Mouse (Mus musculus) erythroblast, embryonic 14.5 days (primary cell): ENCODE measurements around the gene Dnah8. TPM values are rescaled to one million over a fixed set of nuclear protein-coding genes. Genes with fewer than 3 reads are reported as not detected.

ENCODE experiments used
- H3K27me3 ChIP-seq: 2 replicates; pipeline ENCODE4 v1.6.1; 2012; ENCODE audit warnings: inconsistent platforms; ENCODE audit not compliant: control insufficient read depth
- H3K36me3 ChIP-seq: 2 replicates; pipeline ENCODE4 v1.6.1; 2012; ENCODE audit warnings: mild to moderate bottlenecking, inconsistent platforms; ENCODE audit not compliant: control insufficient read depth
- H3K4me1 ChIP-seq: 2 replicates; pipeline ENCODE4 v1.6.1; 2012; ENCODE audit warnings: inconsistent platforms; ENCODE audit not compliant: control insufficient read depth
- H3K4me3 ChIP-seq: replicated peaks from 2 replicates; pipeline ENCODE3; 2012; ENCODE audit warnings: moderate library complexity, mild to moderate bottlenecking, inconsistent platforms
- H3K9me3 ChIP-seq: 2 replicates; pipeline ENCODE4 v1.6.1; 2012; ENCODE audit warnings: low read length, inconsistent platforms, mixed read lengths; ENCODE audit not compliant: control insufficient read depth
- GATA1 ChIP-seq: IDR thresholded peaks from 2 replicates; pipeline ENCODE4 v1.6.1; 2012; ENCODE audit warnings: low read length, inconsistent platforms, mixed read lengths
- TAL1 ChIP-seq: IDR thresholded peaks from 3 replicates; pipeline ENCODE4 v1.6.1; 2012; ENCODE audit warnings: low read length, inconsistent platforms, mixed read lengths
- polyA plus RNA-seq: library from polyadenylated mRNA; stranded (reverse); fragments of >175 nt; gene quantifications from 2 replicates; pipeline ENCODE4 v1.2.3, GENCODE M21; 2012

Dnah8 gene
- polyA plus RNA-seq, 1 experiment, result 0.08 TPM

- Histone ChIP-seq H3K4me3 (no peak overlapping the region), H3K9me3 (no peaks in the 10 kb centered on the region), H3K4me1 (no peaks in the 10 kb centered on the region), H3K27me3 (no peaks in the 10 kb centered on the region), H3K36me3 (no peaks in the 10 kb centered on the region)
- no peak for TF ChIP-seq GATA1
- TF ChIP-seq TAL1, result no peak
These were observed 122.2 kb downstream of the Dnah8 start for GRCm38 (mm10) chr17:30746056-30747024.

- TF ChIP-seq GATA1 (no peak), TAL1 (no peak)
- Histone ChIP-seq H3K4me1 (no peaks in the 10 kb centered on the region), H3K9me3 (peaks cover 3% of the 10 kb centered on the region; the same call in 1 of the 2 replicates), H3K4me3 (no peak overlapping the region), H3K36me3 (no peaks in the 10 kb centered on the region), H3K27me3 (no peaks in the 10 kb centered on the region)
These were observed 125.2 kb downstream of the Dnah8 start for GRCm38 (mm10) chr17:30749391-30749790.

GRCm38 (mm10) chr17:30750269-30750668 lies 126.1 kb downstream of the Dnah8 start:
- H3K36me3 ChIP-seq, result no peaks in the 10 kb centered on the region
- H3K27me3 ChIP-seq, result no peaks in the 10 kb centered on the region
- TF ChIP-seq GATA1 (no peak), TAL1 (no peak)
- H3K4me1 ChIP-seq, result no peaks in the 10 kb centered on the region
- no peak overlapping the region for H3K4me3 ChIP-seq
- H3K9me3 ChIP-seq, result peaks cover 6% of the 10 kb centered on the region; the same call in 1 of the 2 replicates

- no peaks in the 10 kb centered on the region for H3K27me3 ChIP-seq
- H3K9me3 ChIP-seq, result peaks cover 20% of the 10 kb centered on the region
- H3K4me1 ChIP-seq, result no peaks in the 10 kb centered on the region
- H3K36me3 ChIP-seq, result no peaks in the 10 kb centered on the region
- no peak for TF ChIP-seq TAL1
- TF ChIP-seq GATA1, result no peak
- no peak overlapping the region for H3K4me3 ChIP-seq
These were observed 128.2 kb downstream of the Dnah8 start for GRCm38 (mm10) chr17:30752370-30752818.

- Histone ChIP-seq H3K4me3 (no peak overlapping the region), H3K4me1 (no peaks in the 10 kb centered on the region), H3K27me3 (no peaks in the 10 kb centered on the region), H3K9me3 (peaks cover 24% of the 10 kb centered on the region), H3K36me3 (no peaks in the 10 kb centered on the region)
- TF ChIP-seq GATA1, result no peak
- no peak for TF ChIP-seq TAL1
These were observed 129.0 kb downstream of the Dnah8 start for GRCm38 (mm10) chr17:30753201-30753600.

- no peaks in the 10 kb centered on the region for H3K27me3 ChIP-seq
- H3K4me1 ChIP-seq, result no peaks in the 10 kb centered on the region
- TF ChIP-seq GATA1, result no peak
- TF ChIP-seq TAL1, result no peak
- peaks cover 36% of the 10 kb centered on the region for H3K9me3 ChIP-seq
- no peak overlapping the region for H3K4me3 ChIP-seq
- no peaks in the 10 kb centered on the region for H3K36me3 ChIP-seq
These were observed 132.6 kb downstream of the Dnah8 start for GRCm38 (mm10) chr17:30756771-30757170.

GRCm38 (mm10) chr17:30760307-30760706 lies 136.2 kb downstream of the Dnah8 start:
- H3K9me3 ChIP-seq, result peaks cover 30% of the 10 kb centered on the region
- TF ChIP-seq GATA1 (no peak), TAL1 (no peak)

GRCm38 (mm10) chr17:30764276-30764675 lies 140.1 kb downstream of the Dnah8 start:
- Histone ChIP-seq H3K27me3 (no peaks in the 10 kb centered on the region), H3K4me1 (no peaks in the 10 kb centered on the region), H3K4me3 (no peak overlapping the region), H3K9me3 (peaks cover 2% of the 10 kb centered on the region; the same call in 1 of the 2 replicates), H3K36me3 (no peaks in the 10 kb centered on the region)
- TF ChIP-seq TAL1 (no peak), GATA1 (no peak)

More at GRCm38 (mm10) chr17:30760307-30760706, 136.2 kb downstream of the Dnah8 start:
- Histone ChIP-seq H3K27me3 (no peaks in the 10 kb centered on the region), H3K4me1 (no peaks in the 10 kb centered on the region), H3K36me3 (no peaks in the 10 kb centered on the region), H3K4me3 (no peak overlapping the region)

GRCm38 (mm10) chr17:30774416-30774815 lies 150.3 kb downstream of the Dnah8 start:
- TF ChIP-seq TAL1 (no peak), GATA1 (no peak)
- Histone ChIP-seq H3K4me1 (no peaks in the 10 kb centered on the region), H3K9me3 (peaks cover 5% of the 10 kb centered on the region; the same call in 1 of the 2 replicates), H3K4me3 (no peak overlapping the region), H3K27me3 (no peaks in the 10 kb centered on the region), H3K36me3 (no peaks in the 10 kb centered on the region)
